Mouse (Mus musculus) gastrocnemius, postnatal 10 days (tissue): ENCODE data around the gene Gm17304. TPM values are rescaled to one million over a fixed set of nuclear protein-coding genes. Genes with fewer than 3 reads are reported as not detected.

Source experiments
- DNase-seq: peaks from one replicate; pipeline ENCODE4 v3.0.0; 2021; ENCODE audit warnings: mixed read lengths
- total RNA-seq, 2 experiments: library from RNA; stranded (reverse); gene quantifications; 2 replicates each; pipeline ENCODE4 v1.2.3; 2021

Gene Gm17304
- total RNA-seq, 2 experiments from 2014 or later: not detected

- DNase-seq: no peak
Observed at GRCm38 (mm10) chr5:106623337-106623736, 14.4 kb downstream of the Gm17304 start.

GRCm38 (mm10) chr5:106628369-106629149, 19.7 kb downstream of the Gm17304 start:
- DNase-seq: no peak

- DNase-seq: no peak
Observed at GRCm38 (mm10) chr5:106636423-106636946, 27.6 kb downstream of the Gm17304 start.

- no peak for DNase-seq
Observed at GRCm38 (mm10) chr5:106639627-106640026, 30.7 kb downstream of the Gm17304 start.

GRCm38 (mm10) chr5:106640235-106640809, 31.4 kb downstream of the Gm17304 start:
- no peak for DNase-seq

- no peak for DNase-seq
Observed at GRCm38 (mm10) chr5:106641876-106642275, 33.0 kb downstream of the Gm17304 start.

- DNase-seq: no peak
Observed at GRCm38 (mm10) chr5:106643434-106643833, 34.5 kb downstream of the Gm17304 start.

- DNase-seq: no peak
Observed at GRCm38 (mm10) chr5:106649441-106649840, 40.5 kb downstream of the Gm17304 start.

GRCm38 (mm10) chr5:106649995-106650394, 41.1 kb downstream of the Gm17304 start:
- DNase-seq: no peak

- no peak for DNase-seq
Observed at GRCm38 (mm10) chr5:106652220-106652753, 43.4 kb downstream of the Gm17304 start.

GRCm38 (mm10) chr5:106652790-106653328, 44.0 kb downstream of the Gm17304 start:
- DNase-seq: no peak

Other genes with a start within 250 kb of the Gm17304 start
- not detected for gene Barhl2, start 150.9 kb upstream of the Gm17304 start, total RNA-seq
- gene Zfp644, start 88.2 kb downstream of the Gm17304 start, total RNA-seq: 10 to 100 TPM; 55.2 to 62.6 TPM